Mouse (Mus musculus) G1E (cell line): ENCODE data around the gene Sema7a. TPM values are rescaled to one million over a fixed set of nuclear protein-coding genes. Genes with fewer than 3 reads are reported as not detected.

Experiments
- ATAC-seq: 2 replicates; pipeline ENCODE4 v1.8.0; 2016; ENCODE audit warnings: mild to moderate bottlenecking; ENCODE audit not compliant: insufficient number of reproducible peaks, poor library complexity, low FRiP score, severe bottlenecking; ENCODE audit errors: extremely low read depth
- DNase-seq: peaks from one replicate; pipeline ENCODE4 v3.0.0; 2012; ENCODE audit warnings: low spot score
- H3K27me3 ChIP-seq: 2 replicates; pipeline ENCODE4 v1.6.1; 2012; ENCODE audit warnings: mild to moderate bottlenecking, low read length, inconsistent platforms; ENCODE audit not compliant: insufficient read depth
- H3K36me3 ChIP-seq: replicated peaks from 2 replicates; pipeline ENCODE3; 2012; ENCODE audit warnings: mild to moderate bottlenecking, inconsistent platforms
- H3K4me1 ChIP-seq: 2 replicates; pipeline ENCODE4 v1.6.1; 2012; ENCODE audit warnings: low read depth, low read length, inconsistent platforms, mixed read lengths; ENCODE audit not compliant: insufficient read depth
- H3K4me3 ChIP-seq: 2 replicates; pipeline ENCODE4 v1.5.1; 2012; ENCODE audit warnings: low read depth, mild to moderate bottlenecking, inconsistent platforms, low read length, moderate library complexity, mixed read lengths
- H3K9me3 ChIP-seq: replicated peaks from 2 replicates; pipeline ENCODE4 v1.6.1; 2012; ENCODE audit warnings: inconsistent platforms
- CTCF ChIP-seq: IDR thresholded peaks from 2 replicates; pipeline ENCODE4 v1.5.1; 2012; ENCODE audit warnings: low read depth, low read length, inconsistent platforms, mixed read lengths
- GATA1 ChIP-seq: IDR thresholded peaks from 2 replicates; pipeline ENCODE4 v1.6.1; 2012; ENCODE audit warnings: borderline replicate concordance, low read length, inconsistent platforms, mixed read lengths
- GATA2 ChIP-seq: IDR thresholded peaks from 2 replicates; pipeline ENCODE4 v1.6.1; 2012; ENCODE audit warnings: low read depth, low read length, inconsistent platforms, borderline replicate concordance
- POLR2AphosphoS5 ChIP-seq: IDR thresholded peaks from 2 replicates; pipeline ENCODE4 v1.6.1; 2012; ENCODE audit warnings: low read depth, low read length, inconsistent platforms; ENCODE audit not compliant: insufficient replicate concordance
- TAL1 ChIP-seq: conservative IDR thresholded peaks from 2 replicates; pipeline ENCODE4 v1.6.1; 2012; ENCODE audit warnings: low read depth, low read length, inconsistent platforms, mixed read lengths
- polyA plus RNA-seq: library from polyadenylated mRNA; stranded (reverse); fragments of >175 nt; gene quantifications from 2 replicates; pipeline ENCODE4 v1.2.3, GENCODE M21; 2012
- total RNA-seq, 2 experiments: library from RNA; stranded (forward) in 1 of 2; stranded (reverse) in 1 of 2; fragments of 200-1000 nt in 1 of 2; fragments of >200 nt in 1 of 2; fragmentation: Nextera tagmentation in 1 of 2; gene quantifications; 2 replicates each; pipeline ENCODE4 v1.2.3; 2014 to 2017

The Sema7a gene
- total and polyA plus RNA-seq, 3 experiments: 0.01 TPM; not detected in 2

DNA sequence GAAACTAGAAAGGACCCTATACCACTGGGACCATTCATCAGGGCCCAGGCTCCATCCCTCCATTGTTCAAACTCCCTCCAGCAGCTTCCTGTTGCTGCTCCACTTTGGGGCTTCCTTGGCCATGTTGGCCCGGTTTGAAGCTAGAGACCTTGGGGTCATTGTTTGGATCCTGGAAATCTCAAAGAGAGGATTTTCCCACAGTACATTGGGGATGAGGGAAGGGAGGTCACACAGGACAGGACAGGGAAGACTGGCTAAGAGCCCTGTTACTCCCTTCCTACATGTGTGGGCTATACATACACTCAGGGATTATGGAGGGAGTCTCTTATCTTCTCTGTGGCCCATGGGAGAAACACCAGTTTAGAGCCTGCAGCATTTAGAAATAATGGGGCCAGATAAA is 18.7 kb downstream of the Sema7a start:
- Histone ChIP-seq H3K4me1 (0 out of 2 replicates have a peak, but pooled peaks cover 4% of the 10 kb centered on the region), H3K27me3 (peaks cover 17% of the 10 kb centered on the region), H3K9me3 (no peaks in the 10 kb centered on the region), H3K36me3 (no peaks in the 10 kb centered on the region), H3K4me3 (no peak overlapping the region)
- DNase-seq (no peak), ATAC-seq (no peak)
- TF ChIP-seq GATA2 (no peak), TAL1 (no peak), POLR2AphosphoS5 (no peak), GATA1 (no peak), CTCF (no peak)

GRCm38 (mm10) chr9:57959399-57959798 is 19.5 kb downstream of the Sema7a start:
- TF ChIP-seq CTCF (no peak), POLR2AphosphoS5 (no peak), TAL1 (no peak)
- 0 out of 2 replicates have a peak, but pooled peaks cover 4% of the 10 kb centered on the region for H3K4me1 ChIP-seq
- H3K36me3 ChIP-seq: no peaks in the 10 kb centered on the region

GRCm38 (mm10) chr9:57959886-57960866 is 20.3 kb downstream of the Sema7a start:
- Histone ChIP-seq H3K4me1 (0 out of 2 replicates have a peak, but pooled peaks cover 4% of the 10 kb centered on the region), H3K36me3 (no peaks in the 10 kb centered on the region)
- no peak for ATAC-seq

More at GRCm38 (mm10) chr9:57959399-57959798, 19.5 kb downstream of the Sema7a start:
- DNase-seq: no peak
- Histone ChIP-seq H3K9me3 (no peaks in the 10 kb centered on the region), H3K4me3 (no peak overlapping the region), H3K27me3 (peaks cover 23% of the 10 kb centered on the region)
- ATAC-seq: no peak

DNA sequence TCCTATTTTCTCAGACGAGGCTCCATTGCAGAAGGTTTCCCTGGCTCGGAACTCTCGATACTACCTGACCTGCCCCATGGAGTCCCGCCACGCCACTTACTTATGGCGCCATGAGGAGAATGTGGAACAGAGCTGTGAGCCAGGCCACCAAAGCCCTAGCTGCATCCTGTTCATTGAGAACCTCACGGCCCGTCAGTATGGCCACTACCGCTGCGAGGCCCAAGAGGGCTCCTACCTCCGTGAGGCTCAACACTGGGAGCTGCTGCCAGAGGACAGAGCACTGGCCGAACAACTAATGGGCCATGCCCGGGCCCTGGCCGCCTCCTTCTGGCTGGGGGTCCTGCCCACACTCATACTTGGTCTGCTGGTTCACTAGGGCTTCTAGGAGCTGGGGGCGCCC is 21.3 kb downstream of the Sema7a start:
- Histone ChIP-seq H3K27me3 (peaks cover 22% of the 10 kb centered on the region), H3K4me3 (no peak overlapping the region), H3K9me3 (no peaks in the 10 kb centered on the region), H3K4me1 (0 out of 2 replicates have a peak, but pooled peaks cover 4% of the 10 kb centered on the region), H3K36me3 (no peaks in the 10 kb centered on the region)
- ATAC-seq (no peak), DNase-seq (no peak)
- TF ChIP-seq POLR2AphosphoS5 (no peak), TAL1 (no peak), GATA2 (no peak), GATA1 (no peak)

More at GRCm38 (mm10) chr9:57959886-57960866, 20.3 kb downstream of the Sema7a start:
- Histone ChIP-seq H3K4me3 (no peak overlapping the region), H3K27me3 (peaks cover 20% of the 10 kb centered on the region), H3K9me3 (no peaks in the 10 kb centered on the region)
- DNase-seq: no peak
- TF ChIP-seq GATA2 (no peak), POLR2AphosphoS5 (no peak), CTCF (no peak), TAL1 (no peak), GATA1 (no peak)

DNA sequence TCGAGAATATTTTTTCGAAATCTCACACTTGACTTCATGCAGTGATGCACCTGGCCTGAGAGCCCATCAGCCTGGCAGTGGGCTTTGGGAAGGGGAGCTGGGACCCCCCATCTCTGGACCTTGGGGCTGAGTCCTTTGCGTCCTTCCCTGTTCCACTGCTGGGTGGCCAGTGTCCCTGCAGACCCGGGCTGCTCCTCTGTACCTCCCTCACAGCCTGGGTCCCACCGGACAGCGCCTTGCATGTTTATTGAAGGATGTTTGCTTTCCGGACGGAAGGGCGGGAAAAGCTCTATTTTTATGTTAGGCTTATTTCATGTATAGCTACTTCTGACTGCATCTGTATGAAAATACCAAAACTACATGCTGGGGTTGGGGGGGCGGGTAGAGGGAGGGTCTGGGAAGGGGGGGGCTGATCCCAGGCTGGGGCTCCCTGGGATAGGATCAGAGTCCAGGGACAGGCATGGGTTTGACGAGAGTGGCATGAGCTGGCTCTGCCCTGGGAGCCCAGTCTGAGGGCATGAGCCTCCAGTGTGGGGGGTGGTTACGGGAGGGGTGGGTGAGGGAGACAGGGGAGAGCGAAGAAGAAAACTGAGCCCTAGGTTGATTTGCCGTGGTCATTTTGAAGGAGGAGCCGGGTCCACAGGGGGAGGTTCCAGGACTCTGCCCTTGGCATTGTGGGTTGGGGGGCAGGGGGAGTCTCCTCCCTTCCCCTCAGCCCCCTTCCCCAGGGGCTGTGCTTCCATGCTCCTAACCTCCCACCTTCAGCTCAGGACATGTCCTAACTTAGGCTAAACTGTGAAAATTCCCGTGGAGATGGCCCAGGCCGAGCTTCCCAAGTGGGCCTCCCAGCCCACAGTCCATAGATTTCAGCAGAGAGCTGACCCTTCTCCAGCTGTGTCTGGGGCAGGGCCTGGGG is 22.2 kb downstream of the Sema7a start:
- DNase-seq (no peak), ATAC-seq (no peak)
- Histone ChIP-seq H3K4me3 (no peak overlapping the region), H3K9me3 (no peaks in the 10 kb centered on the region), H3K4me1 (0 out of 2 replicates have a peak, but pooled peaks cover 1% of the 10 kb centered on the region), H3K27me3 (peaks cover 20% of the 10 kb centered on the region), H3K36me3 (no peaks in the 10 kb centered on the region)
- TF ChIP-seq POLR2AphosphoS5 (no peak), TAL1 (no peak), GATA2 (no peak), CTCF (no peak), GATA1 (no peak)
